Mouse (Mus musculus): ENCODE measurements at regions not wholly inside any gene's neighbourhood (a gene's known extent, or its start where the extent isn't known, plus 50 kb on each side); places are given as distances from the start of the nearest gene placed in this dataset.
A peak's percentile ranks its signal among the peaks of the same experiment; 100 is the strongest.

GRCm38 (mm10) chr16:24054293-24054692 is 65.6 kb upstream of the Bcl6 start:
- no peak for DNase-seq (ENCODE audit: low read depth)

DNA sequence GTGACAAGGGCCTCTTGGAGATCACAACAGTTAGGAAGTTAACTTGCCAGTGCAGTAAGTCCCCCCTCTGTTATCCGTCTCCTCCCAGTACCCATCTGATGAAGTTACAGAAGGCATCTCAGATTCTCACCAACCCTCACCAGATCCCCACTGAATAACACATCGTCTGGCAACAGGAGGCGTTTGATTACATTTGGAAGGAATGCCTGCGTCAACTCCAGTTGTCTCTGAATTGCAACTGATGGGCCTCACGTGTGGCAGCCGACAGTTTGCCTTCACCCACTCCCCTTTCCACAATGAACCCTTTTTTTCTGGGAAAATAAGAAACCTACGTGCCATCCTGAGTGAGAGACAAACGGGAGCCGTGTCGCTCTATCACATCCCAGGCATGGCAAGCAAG is 64.8 kb upstream of the Bcl6 start:
- no peak for DNase-seq (ENCODE audit: low read depth)

DNA sequence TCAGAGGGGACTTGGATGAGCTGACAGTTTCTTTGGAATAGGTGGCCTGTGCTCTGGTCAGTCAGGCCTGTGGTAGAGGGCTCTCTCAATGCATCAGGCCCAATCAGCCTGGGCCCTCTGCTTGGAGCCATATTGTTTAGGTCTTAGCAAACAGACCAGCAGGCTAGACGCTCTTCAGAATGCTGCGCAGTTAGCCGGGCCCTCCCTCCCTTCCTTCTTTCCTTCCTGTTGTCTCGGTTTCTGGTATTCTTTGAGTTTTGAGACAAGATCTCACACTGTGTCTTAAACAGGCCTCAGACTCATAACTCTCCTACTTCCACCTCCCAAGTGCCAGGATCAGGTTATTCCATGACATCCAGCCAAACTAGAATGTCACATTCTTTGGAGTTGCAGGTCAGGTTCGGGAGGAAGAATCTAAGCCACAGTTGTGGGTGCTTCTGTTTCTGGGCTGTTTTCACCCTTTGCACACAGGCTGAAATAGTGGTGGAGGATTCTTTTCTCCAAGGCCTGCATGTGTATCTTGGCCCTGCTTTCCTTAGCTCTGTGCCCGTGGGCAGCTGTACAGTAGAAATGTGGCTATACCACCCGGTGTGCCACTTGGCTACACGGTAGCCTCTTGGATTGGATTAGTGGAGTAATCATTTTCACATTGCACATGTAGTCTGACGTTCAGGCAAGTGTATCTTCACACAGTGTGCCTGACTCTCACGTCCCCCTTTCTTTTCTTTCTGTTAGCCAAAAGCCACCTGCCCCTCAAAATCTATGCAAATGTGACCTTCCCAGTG is 62.4 kb upstream of the Bcl6 start:
- DNase-seq (ENCODE audit: low read depth), result no peak

DNA sequence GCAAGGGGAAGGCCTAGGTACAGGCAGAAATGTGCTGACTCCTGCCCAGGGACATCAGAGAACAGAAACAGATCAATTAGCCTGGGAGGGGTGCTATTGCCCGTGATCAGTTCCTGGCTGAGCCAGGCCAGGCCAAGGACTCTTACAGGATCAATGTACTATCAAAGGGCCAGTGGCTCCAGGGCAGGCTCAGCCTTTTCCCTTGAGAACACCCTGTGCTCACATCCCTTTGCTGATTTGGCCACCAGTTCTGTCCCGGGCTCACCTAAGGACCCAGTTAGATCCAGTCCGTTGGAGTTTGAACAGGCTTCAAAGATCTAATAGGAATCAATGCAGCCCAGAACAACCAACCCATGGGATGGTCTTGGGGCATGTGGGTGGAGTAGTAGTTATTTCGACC is 55.1 kb upstream of the Bcl6 start:
- no peak for DNase-seq (ENCODE audit: low read depth)

DNA sequence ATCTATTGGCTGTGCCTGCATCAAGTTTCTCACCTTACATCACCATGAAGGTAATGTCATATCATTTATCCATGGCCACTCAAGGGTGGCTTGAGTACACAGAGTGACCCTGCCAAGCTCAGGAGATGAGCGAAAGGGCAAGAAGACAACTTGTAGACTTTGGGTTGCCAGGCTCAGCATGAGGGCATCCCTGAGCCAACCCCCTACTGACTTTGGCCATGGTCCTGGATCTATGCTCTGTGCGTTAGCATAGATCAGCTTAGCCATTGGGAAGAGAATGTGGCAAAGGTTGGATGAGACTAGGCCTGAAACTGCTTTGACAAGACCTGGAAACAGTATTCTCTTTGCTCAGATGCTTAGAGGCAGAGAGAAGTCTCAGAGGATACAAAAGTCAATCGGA is 54.3 kb upstream of the Bcl6 start:
- no peak for DNase-seq (ENCODE audit: low read depth)

DNA sequence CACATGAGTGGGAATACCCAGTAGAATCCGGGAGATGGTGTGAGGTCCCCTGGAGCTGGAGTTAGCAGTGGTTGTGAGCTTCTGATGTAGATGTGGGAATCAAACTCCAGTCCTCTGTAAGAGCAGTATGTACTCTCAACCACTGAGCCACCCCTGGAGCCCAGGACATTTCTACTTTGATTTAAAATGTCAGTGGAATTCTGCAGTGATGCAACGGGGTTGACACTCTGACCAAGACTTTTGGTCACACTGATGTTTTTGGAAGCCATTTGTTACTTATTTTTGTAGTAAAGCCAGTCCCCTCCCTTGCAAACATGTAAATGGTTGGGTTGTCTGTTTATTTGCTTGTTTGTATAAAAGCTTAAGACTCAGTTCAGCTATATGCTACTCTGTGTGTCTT is 53.6 kb upstream of the Bcl6 start:
- DNase-seq (ENCODE audit: low read depth), result no peak

DNA sequence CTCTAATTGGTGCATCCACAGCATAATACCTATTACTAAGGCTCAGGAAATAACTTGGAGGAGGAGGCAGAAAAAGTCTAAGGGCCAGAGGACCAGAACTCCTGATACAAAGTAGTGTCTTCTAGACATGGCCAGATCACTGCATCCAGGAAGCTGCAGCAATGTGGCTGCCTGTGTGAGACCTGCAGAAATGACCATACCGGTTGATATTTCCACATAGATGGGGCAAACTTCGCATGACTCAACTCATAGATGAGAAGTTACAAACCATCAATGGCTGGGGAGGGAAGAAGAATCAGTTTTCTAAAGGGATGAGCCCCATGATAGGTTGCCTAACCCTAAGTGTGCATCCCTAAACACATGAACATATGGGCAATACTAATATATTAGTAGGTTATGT is 52.8 kb upstream of the Bcl6 start:
- peak; percentile 56 for DNase-seq (ENCODE audit: low read depth)

DNA sequence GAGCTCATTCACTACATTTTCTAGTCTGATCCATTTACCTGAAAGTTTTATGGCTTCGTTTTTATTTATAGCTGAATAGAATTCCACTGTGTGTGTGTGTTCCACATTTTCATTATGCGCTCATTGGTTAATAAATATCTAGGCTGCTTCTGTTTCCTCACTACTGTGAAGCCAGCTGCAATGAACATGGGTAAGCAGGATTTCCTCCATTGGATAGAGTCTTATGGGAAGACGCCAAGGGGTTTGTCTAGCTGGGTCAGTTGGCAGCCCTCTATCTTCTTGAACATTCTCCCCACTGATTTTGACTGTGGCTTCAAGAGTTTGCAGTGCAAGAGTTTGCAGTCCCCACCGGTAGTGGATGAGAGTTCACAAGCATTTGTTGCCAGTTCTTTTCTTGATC is 51.1 kb upstream of the Bcl6 start:
- DNase-seq (ENCODE audit: low read depth), result no peak

All from 416B (cell line).